Mouse (Mus musculus) lung, adult 2 months (tissue): Measurements from ENCODE around the gene Zfp667.

Experiments used
- CTCF ChIP-seq: fragments of 200-500 bp; IDR thresholded peaks from 2 replicates; pipeline ENCODE4 v1.5.1; 2011; ENCODE audit warnings: mild to moderate bottlenecking, low read length, control low read depth; ENCODE audit not compliant: insufficient read depth
- POLR2A ChIP-seq: fragments of 200-500 bp; IDR thresholded peaks from 2 replicates; pipeline ENCODE4 v1.6.1; 2011; ENCODE audit warnings: low read depth, mild to moderate bottlenecking, control low read depth, low read length, borderline replicate concordance; ENCODE audit errors: extremely low read depth

DNA sequence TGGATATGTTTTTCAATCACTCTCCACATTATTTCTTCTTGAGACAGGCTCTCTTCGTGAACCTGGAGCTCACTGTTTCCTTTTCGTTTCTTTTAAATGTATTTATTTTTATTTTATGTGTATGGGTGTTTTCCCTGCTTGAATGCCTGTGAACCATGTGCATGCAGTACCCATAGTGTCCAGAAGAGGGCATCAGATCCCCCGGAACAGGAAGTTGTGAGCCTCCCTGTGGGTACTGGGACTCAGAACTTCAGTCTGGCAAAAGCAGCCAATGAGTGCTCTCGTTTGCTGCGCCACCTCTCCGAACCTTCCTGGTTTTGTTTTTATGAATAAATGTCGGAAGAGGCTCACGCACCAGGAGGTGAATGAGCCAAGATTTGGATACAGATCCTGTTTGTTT lies 20.7 kb upstream of the Zfp667 start:
- no peak for TF ChIP-seq POLR2A
- peak; percentile 49 for TF ChIP-seq CTCF
